Mouse (Mus musculus): ENCODE measurements around the gene Kif24. TPM values are rescaled to one million over a fixed set of nuclear protein-coding genes. Genes with fewer than 3 reads are reported as not detected.

Gene Kif24
- polyA plus RNA-seq, 1 experiment from 2014 or later: 3.5 TPM

- TF ChIP-seq CTCF (IDR thresholded peaks at IDR 0.05): no peak
- no peak for ATAC-seq
- POLR2A ChIA-PET: no interaction called here
These were observed 76.8 kb downstream of the Kif24 start for GRCm38 (mm10) chr4:41387755-41388469.

GRCm38 (mm10) chr4:41386412-41386975, 78.2 kb downstream of the Kif24 start:
- in situ Hi-C loops (cut with MboI; ENCODE audit: low pct_unique_long_range_greater_than_20kb): loop anchor here (5.0 kb wide), 1 partner anchor 84 kb away; no protein-coding TSS in a partner anchor
- CTCF ChIA-PET: interaction anchor here (2.0 kb wide), 1 partner anchor 9 kb away, joined by 6 read pairs; no protein-coding TSS in a partner anchor

More at GRCm38 (mm10) chr4:41387755-41388469, 76.8 kb downstream of the Kif24 start:
- no peaks in the 10 kb centered on the region for H3K27me3 ChIP-seq
- no peak for DNase-seq (ENCODE audit: low read depth, low spot score)
- CTCF ChIA-PET: no interaction called here
- in situ Hi-C loops (cut with MboI; ENCODE audit: low pct_unique_long_range_greater_than_20kb): loop anchor here (5.0 kb wide), 1 partner anchor 86 kb away; no protein-coding TSS in a partner anchor

GRCm38 (mm10) chr4:41381213-41381950, 83.3 kb downstream of the Kif24 start:
- no peak for DNase-seq (ENCODE audit: low read depth, low spot score)
- H3K27me3 ChIP-seq: no peaks in the 10 kb centered on the region
- in situ Hi-C loops (cut with MboI; ENCODE audit: low pct_unique_long_range_greater_than_20kb): no loop called here
- no peak for TF ChIP-seq CTCF (IDR thresholded peaks at IDR 0.05)
- ChIA-PET CTCF (no interaction called here), POLR2A (no interaction called here)
- ATAC-seq: no peak

More at GRCm38 (mm10) chr4:41386412-41386975, 78.2 kb downstream of the Kif24 start:
- TF ChIP-seq CTCF (IDR thresholded peaks at IDR 0.05): no peak
- H3K27me3 ChIP-seq: no peaks in the 10 kb centered on the region
- no peak for ATAC-seq
- POLR2A ChIA-PET: no interaction called here
- no peak for DNase-seq (ENCODE audit: low read depth, low spot score)

- TF ChIP-seq CTCF (IDR thresholded peaks at IDR 0.05): no peak
- ChIA-PET POLR2A (no interaction called here), CTCF (no interaction called here)
- no peak for ATAC-seq
- in situ Hi-C loops (cut with MboI; ENCODE audit: low pct_unique_long_range_greater_than_20kb): no loop called here
- H3K27me3 ChIP-seq: no peaks in the 10 kb centered on the region
- no peak for DNase-seq (ENCODE audit: low read depth, low spot score)
These were observed 87.1 kb downstream of the Kif24 start for GRCm38 (mm10) chr4:41377567-41377966.

GRCm38 (mm10) chr4:41369702-41370437, 94.8 kb downstream of the Kif24 start:
- in situ Hi-C loops (cut with MboI; ENCODE audit: low pct_unique_long_range_greater_than_20kb): no loop called here
- TF ChIP-seq CTCF (IDR thresholded peaks at IDR 0.05): no peak
- ATAC-seq: no peak
- ChIA-PET CTCF (no interaction called here), POLR2A (interaction anchor here (0.6 to 1.2 kb wide), 2 partner anchors 10 to 12 kb away, joined by 3 to 4 read pairs; no protein-coding TSS in a partner anchor)
- no peak for DNase-seq (ENCODE audit: low read depth, low spot score)
- H3K27me3 ChIP-seq: no peaks in the 10 kb centered on the region

- DNase-seq (ENCODE audit: low read depth, low spot score) (no peak), ATAC-seq (no peak)
- in situ Hi-C loops (cut with MboI; ENCODE audit: low pct_unique_long_range_greater_than_20kb): no loop called here
- CTCF ChIA-PET: no interaction called here
- POLR2A ChIA-PET: no interaction called here
- TF ChIP-seq CTCF (IDR thresholded peaks at IDR 0.05): no peak
- H3K27me3 ChIP-seq: no peaks in the 10 kb centered on the region
These were observed 96.5 kb downstream of the Kif24 start for GRCm38 (mm10) chr4:41368198-41368597.

DNA sequence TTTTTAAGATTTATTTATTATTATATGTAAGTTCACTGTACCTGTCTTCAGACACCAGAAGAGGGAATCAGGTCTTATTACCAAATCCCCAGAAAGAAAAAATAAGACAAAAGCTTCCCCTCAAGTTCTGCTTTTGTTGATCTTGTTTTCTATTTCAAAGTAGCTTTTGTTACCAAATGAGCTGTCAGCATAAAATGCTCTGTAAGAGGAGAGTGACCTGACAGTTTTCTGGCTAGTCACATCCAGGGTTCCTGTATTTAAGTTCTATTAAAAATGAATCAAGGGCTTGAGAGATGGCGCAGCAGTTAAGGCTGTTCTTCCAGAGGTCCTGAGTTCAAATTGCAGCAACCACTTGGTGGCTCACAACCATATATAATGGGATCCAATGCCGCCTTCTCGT, 103.6 kb downstream of the Kif24 start:
- in situ Hi-C loops (cut with MboI; ENCODE audit: low pct_unique_long_range_greater_than_20kb): no loop called here

GRCm38 (mm10) chr4:41359358-41359757, 105.3 kb downstream of the Kif24 start:
- CTCF ChIA-PET: no interaction called here
- POLR2A ChIA-PET: no interaction called here
- no peaks in the 10 kb centered on the region for H3K27me3 ChIP-seq
- no peak for ATAC-seq
- in situ Hi-C loops (cut with MboI; ENCODE audit: low pct_unique_long_range_greater_than_20kb): no loop called here
- no peak for TF ChIP-seq CTCF (IDR thresholded peaks at IDR 0.05)
- DNase-seq (ENCODE audit: low read depth, low spot score): no peak

More for the DNA sequence above, 103.6 kb downstream of the Kif24 start:
- H3K27me3 ChIP-seq: no peaks in the 10 kb centered on the region
- ATAC-seq: no peak
- no peak for TF ChIP-seq CTCF (IDR thresholded peaks at IDR 0.05)
- DNase-seq (ENCODE audit: low read depth, low spot score): no peak
- ChIA-PET CTCF (no interaction called here), POLR2A (no interaction called here)

GRCm38 (mm10) chr4:41358669-41359068, 106.0 kb downstream of the Kif24 start:
- in situ Hi-C loops (cut with MboI; ENCODE audit: low pct_unique_long_range_greater_than_20kb): no loop called here
- DNase-seq (ENCODE audit: low read depth, low spot score) (no peak), ATAC-seq (no peak)
- POLR2A ChIA-PET: interaction anchor here (0.7 kb wide), 1 partner anchor 12 kb away, joined by 3 read pairs; no protein-coding TSS in a partner anchor
- H3K27me3 ChIP-seq: no peaks in the 10 kb centered on the region
- CTCF ChIA-PET: no interaction called here
- no peak for TF ChIP-seq CTCF (IDR thresholded peaks at IDR 0.05)

GRCm38 (mm10) chr4:41357154-41357553, 107.5 kb downstream of the Kif24 start:
- DNase-seq (ENCODE audit: low read depth, low spot score): no peak
- POLR2A ChIA-PET: no interaction called here
- in situ Hi-C loops (cut with MboI; ENCODE audit: low pct_unique_long_range_greater_than_20kb): no loop called here

More at GRCm38 (mm10) chr4:41357154-41357553, 107.5 kb downstream of the Kif24 start:
- CTCF ChIA-PET: no interaction called here
- ATAC-seq: no peak
- TF ChIP-seq CTCF (IDR thresholded peaks at IDR 0.05): no peak
- no peaks in the 10 kb centered on the region for H3K27me3 ChIP-seq

Measured in Patski (cell line).